Mouse (Mus musculus) CH12.LX (cell line): ENCODE results near the gene Gm10272.
"Not testable (repeated sequence)": the region's sequence is repeated elsewhere in the genome, so short reads cannot be mapped to it uniquely, and the experiment has no call there.

Source experiments
- CHD2 ChIP-seq: IDR thresholded peaks from 2 replicates; pipeline ENCODE4 v1.6.1; 2011; ENCODE audit warnings: low read length, improper control_type of control experiment
- CTCF ChIP-seq, 2 experiments: IDR thresholded peaks in 1 of 2; conservative IDR thresholded peaks in 1 of 2; 2 replicates each; pipeline ENCODE4 v1.5.1; 2011 to 2012; ENCODE audit warnings: low read depth in 2 of 2, low read length in 2 of 2, improper control_type of control experiment in 1 of 2, inconsistent platforms in 1 of 2, mild to moderate bottlenecking in 1 of 2, moderate library complexity in 1 of 2
- ELF1 ChIP-seq: IDR thresholded peaks from 2 replicates; pipeline ENCODE4 v1.6.1; 2014; ENCODE audit warnings: low read depth, mild to moderate bottlenecking, inconsistent platforms, low read length, improper control_type of control experiment
- EP300 ChIP-seq: IDR thresholded peaks from 2 replicates; pipeline ENCODE4 v1.6.1; 2011; ENCODE audit warnings: low read length, improper control_type of control experiment
- MAFK ChIP-seq: IDR thresholded peaks from 2 replicates; pipeline ENCODE4 v1.6.1; 2011; ENCODE audit warnings: low read length, improper control_type of control experiment; ENCODE audit not compliant: insufficient replicate concordance
- MAX ChIP-seq: IDR thresholded peaks from 2 replicates; pipeline ENCODE4 v1.6.1; 2011; ENCODE audit warnings: low read length, improper control_type of control experiment
- MXI1 ChIP-seq: IDR thresholded peaks from 2 replicates; pipeline ENCODE4 v1.6.1; 2011; ENCODE audit warnings: mild to moderate bottlenecking, low read depth, low read length, improper control_type of control experiment
- POLR2A ChIP-seq: IDR thresholded peaks from 2 replicates; pipeline ENCODE4 v1.6.1; 2011; ENCODE audit warnings: low read depth, mild to moderate bottlenecking, improper control_type of control experiment, low read length
- RCOR1 ChIP-seq: conservative IDR thresholded peaks from 2 replicates; pipeline ENCODE4 v1.6.1; 2012; ENCODE audit warnings: low read depth, mild to moderate bottlenecking, inconsistent platforms, low read length, improper control_type of control experiment
- SIN3A ChIP-seq: IDR thresholded peaks from 2 replicates; pipeline ENCODE4 v1.6.1; 2012; ENCODE audit warnings: low read length, improper control_type of control experiment, inconsistent platforms
- TCF12 ChIP-seq: IDR thresholded peaks from 2 replicates; pipeline ENCODE4 v1.6.1; 2014; ENCODE audit warnings: low read depth, mild to moderate bottlenecking, inconsistent platforms, low read length, improper control_type of control experiment
- USF1 ChIP-seq: IDR thresholded peaks from 2 replicates; pipeline ENCODE4 v1.6.1; 2014; ENCODE audit warnings: low read depth, mild to moderate bottlenecking, inconsistent platforms, low read length, improper control_type of control experiment
- ZNF384 ChIP-seq: IDR thresholded peaks from 2 replicates; pipeline ENCODE4 v1.6.1; 2012; ENCODE audit warnings: low read depth, low read length, improper control_type of control experiment, inconsistent platforms

DNA sequence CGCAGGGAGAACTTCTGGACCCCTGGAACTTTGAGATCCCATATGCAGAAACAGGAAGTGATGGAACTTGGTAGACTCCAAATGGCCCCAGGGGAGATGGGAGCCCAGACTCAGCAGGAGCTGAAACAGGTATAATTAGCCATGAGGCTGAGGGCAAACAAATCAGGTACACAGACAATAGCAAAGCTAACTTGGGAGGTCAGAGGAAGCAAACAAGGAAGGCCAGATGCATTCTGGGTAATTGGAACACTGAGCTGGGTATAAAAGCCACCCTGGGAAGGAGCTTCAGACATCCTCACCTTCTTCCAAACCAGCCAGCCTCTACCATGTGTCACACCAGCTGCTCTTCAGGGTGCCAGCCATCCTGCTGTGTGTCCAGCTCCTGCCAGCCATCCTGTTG is 13.9 kb downstream of the Gm10272 start, which contains the start of gene Krtap12-1:
- not testable (repeated sequence) for TF ChIP-seq ZNF384; EP300; MXI1; POLR2A; CTCF (conservative IDR thresholded peaks at IDR 0.05 in 1 of 2, IDR thresholded peaks at IDR 0.05 in 1 of 2; ENCODE audit: low read depth in 2 of 2, low read length in 2 of 2); MAFK; CHD2; RCOR1; ELF1; SIN3A; TCF12; MAX; USF1
